Mouse (Mus musculus): ENCODE results near the gene Ank2. TPM values are rescaled to one million over a fixed set of nuclear protein-coding genes. Genes with fewer than 3 reads are reported as not detected.
"Not testable (repeated sequence)": the region's sequence is repeated elsewhere in the genome, so short reads cannot be mapped to it uniquely, and the experiment has no call there.

Ank2 gene
- polyA plus RNA-seq, 1 experiment from 2014 or later: 5.1 TPM

DNA sequence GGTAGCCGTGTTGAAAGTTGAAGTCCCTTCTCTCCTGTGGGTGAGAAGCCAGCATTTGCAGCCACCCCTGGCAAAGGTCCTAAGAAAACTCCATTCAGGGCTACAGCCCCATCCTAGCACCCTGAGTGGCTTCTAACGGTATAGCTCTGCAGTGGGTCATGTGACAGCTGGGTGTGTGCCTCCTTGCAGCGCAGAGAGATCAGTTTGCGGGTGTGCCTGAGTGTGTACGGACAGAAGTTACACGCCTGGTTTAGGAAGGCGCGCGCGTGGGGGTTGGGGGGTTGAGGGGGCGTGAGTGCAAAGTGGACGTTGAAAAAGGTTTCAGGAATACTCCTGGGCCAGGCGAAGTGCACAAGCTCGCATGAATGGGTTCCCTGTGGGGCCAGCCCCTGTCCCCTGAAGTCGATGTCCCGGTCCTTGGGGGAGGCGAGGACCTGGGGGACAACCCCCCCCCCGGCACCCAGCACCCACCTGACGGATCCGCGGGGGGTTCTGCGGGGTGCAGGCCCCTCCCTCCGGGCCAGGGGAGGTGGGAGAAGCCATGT, 881 bp downstream of the Ank2 start:
- Histone ChIP-seq H3K27ac (ENCODE audit: low read depth) (no peak overlapping the region), H3K4me3 (ENCODE audit: low read depth, low read length) (peak overlapping the region; percentile 48), H3K9me3 (ENCODE audit: low read length) (no peaks in the 10 kb centered on the region), H3K9ac (replicated peaks) (0 out of 2 replicates have a peak overlapping the region, but pooled peaks have one; percentile 30), H3K4me1 (ENCODE audit: insufficient read depth) (peaks cover 13% of the 10 kb centered on the region), H3K27me3 (ENCODE audit: insufficient read depth, low read length) (peaks cover 26% of the 10 kb centered on the region), H3K36me3 (replicated peaks; ENCODE audit: insufficient read depth, low read length) (no peaks in the 10 kb centered on the region), H3K4me2 (ENCODE audit: low read depth, low read length) (peak overlapping the region; percentile 87)
- TF ChIP-seq EP300 (IDR thresholded peaks at IDR 0.05; ENCODE audit: low read depth) (no peak), CTCF (IDR thresholded peaks at IDR 0.05; ENCODE audit: low read depth) (no peak)
- 1% methylated on average over 22 of the region's 23 CpGs for WGBS (ENCODE audit: insufficient replicate concordance)
- ATAC-seq: peak; percentile 76
- peak; percentile 26 for DNase-seq

DNA sequence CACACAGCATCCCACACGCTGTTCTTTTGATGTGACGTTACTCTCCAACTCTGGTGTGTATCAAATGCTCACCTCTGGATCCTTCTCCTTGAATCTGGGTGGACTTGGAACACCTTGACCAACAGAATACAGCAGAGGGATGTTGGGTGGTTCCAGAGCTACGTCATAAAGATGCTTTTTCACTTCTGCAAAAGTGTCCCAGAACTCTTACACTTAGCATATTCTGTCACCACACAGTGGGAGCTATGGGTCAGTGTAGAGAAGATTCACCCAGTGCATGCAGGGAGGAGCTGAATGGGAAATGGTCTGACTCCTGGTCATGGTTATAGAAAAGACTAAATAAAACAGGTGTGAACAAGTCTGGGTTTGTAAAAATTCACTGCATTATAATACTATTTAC, 6.5 kb downstream of the Ank2 start:
- Histone ChIP-seq H3K27ac (ENCODE audit: low read depth) (no peak overlapping the region), H3K36me3 (replicated peaks; ENCODE audit: insufficient read depth, low read length) (no peaks in the 10 kb centered on the region), H3K4me3 (ENCODE audit: low read depth, low read length) (no peak overlapping the region), H3K27me3 (ENCODE audit: insufficient read depth, low read length) (peaks cover 1% of the 10 kb centered on the region), H3K9ac (replicated peaks) (no peak overlapping the region), H3K4me1 (ENCODE audit: insufficient read depth) (no peaks in the 10 kb centered on the region), H3K9me3 (ENCODE audit: low read length) (no peaks in the 10 kb centered on the region), H3K4me2 (ENCODE audit: low read depth, low read length) (no peak overlapping the region)
- DNase-seq: no peak
- no peak for TF ChIP-seq CTCF (IDR thresholded peaks at IDR 0.05; ENCODE audit: low read depth)
- 72% methylated on average over 3 of the region's 3 CpGs for WGBS (ENCODE audit: insufficient replicate concordance)
- ATAC-seq: no peak

DNA sequence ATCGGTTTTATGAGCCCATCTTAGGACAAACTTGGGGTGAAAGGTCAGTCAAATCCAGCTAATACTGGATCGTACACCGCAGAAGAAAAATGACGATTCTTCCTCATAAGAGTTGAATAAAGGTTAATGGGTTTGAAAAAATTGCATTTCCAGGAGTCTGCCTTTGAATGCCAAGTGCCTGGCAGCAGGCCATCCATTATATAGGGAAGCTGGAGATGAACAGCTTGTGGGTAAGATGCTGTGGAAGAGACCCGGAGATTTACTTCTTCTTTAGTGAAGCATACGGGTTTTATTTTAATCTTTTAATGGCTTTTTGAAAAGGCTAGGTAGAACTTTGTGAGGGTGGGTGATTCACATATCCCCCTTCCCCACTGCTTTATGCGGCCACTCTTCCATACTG, 11.8 kb downstream of the Ank2 start:
- H3K36me3 ChIP-seq (replicated peaks; ENCODE audit: insufficient read depth, low read length): no peaks in the 10 kb centered on the region
- no peak overlapping the region for H3K27ac ChIP-seq (ENCODE audit: low read depth)
- no peaks in the 10 kb centered on the region for H3K27me3 ChIP-seq (ENCODE audit: insufficient read depth, low read length)
- DNase-seq (no peak), ATAC-seq (no peak)
- H3K4me3 ChIP-seq (ENCODE audit: low read depth, low read length): no peak overlapping the region
- no peaks in the 10 kb centered on the region for H3K4me1 ChIP-seq (ENCODE audit: insufficient read depth)
- H3K9me3 ChIP-seq (ENCODE audit: low read length): no peaks in the 10 kb centered on the region
- no peak for TF ChIP-seq EP300 (IDR thresholded peaks at IDR 0.05; ENCODE audit: low read depth)
- TF ChIP-seq CTCF (IDR thresholded peaks at IDR 0.05; ENCODE audit: low read depth): no peak
- H3K9ac ChIP-seq (replicated peaks): no peak overlapping the region
- no peak overlapping the region for H3K4me2 ChIP-seq (ENCODE audit: low read depth, low read length)
- 82% methylated on average over 7 of the region's 7 CpGs for WGBS (ENCODE audit: insufficient replicate concordance)

DNA sequence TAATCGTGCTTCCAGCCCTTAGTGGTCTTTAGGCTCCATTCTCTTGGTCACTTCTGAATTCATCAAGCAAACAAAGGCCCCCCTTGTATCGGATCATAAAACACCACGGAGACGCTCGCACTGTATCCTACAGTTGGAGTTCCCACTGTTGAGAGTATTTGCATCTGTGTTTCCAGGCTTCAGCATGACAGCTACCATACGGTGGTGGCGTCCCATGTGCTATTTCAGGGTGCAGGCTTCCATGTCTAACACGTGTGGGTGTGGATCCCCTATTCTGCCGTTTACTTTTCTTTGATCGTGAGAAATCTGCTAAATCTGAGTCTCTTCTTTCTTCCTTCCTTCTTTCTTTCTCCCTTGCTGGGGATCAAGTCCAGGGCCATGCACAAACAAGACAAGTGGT, 14.0 kb downstream of the Ank2 start:
- no peak overlapping the region for H3K4me3 ChIP-seq (ENCODE audit: low read depth, low read length)
- ATAC-seq: no peak
- H3K4me1 ChIP-seq (ENCODE audit: insufficient read depth): no peaks in the 10 kb centered on the region
- no peaks in the 10 kb centered on the region for H3K9me3 ChIP-seq (ENCODE audit: low read length)
- 82% methylated on average over 10 of the region's 10 CpGs for WGBS (ENCODE audit: insufficient replicate concordance)
- H3K9ac ChIP-seq (replicated peaks): no peak overlapping the region
- no peak for DNase-seq
- no peaks in the 10 kb centered on the region for H3K36me3 ChIP-seq (replicated peaks; ENCODE audit: insufficient read depth, low read length)
- TF ChIP-seq EP300 (IDR thresholded peaks at IDR 0.05; ENCODE audit: low read depth) (no peak), CTCF (IDR thresholded peaks at IDR 0.05; ENCODE audit: low read depth) (no peak)
- H3K4me2 ChIP-seq (ENCODE audit: low read depth, low read length): no peak overlapping the region
- no peaks in the 10 kb centered on the region for H3K27me3 ChIP-seq (ENCODE audit: insufficient read depth, low read length)
- H3K27ac ChIP-seq (ENCODE audit: low read depth): no peak overlapping the region

DNA sequence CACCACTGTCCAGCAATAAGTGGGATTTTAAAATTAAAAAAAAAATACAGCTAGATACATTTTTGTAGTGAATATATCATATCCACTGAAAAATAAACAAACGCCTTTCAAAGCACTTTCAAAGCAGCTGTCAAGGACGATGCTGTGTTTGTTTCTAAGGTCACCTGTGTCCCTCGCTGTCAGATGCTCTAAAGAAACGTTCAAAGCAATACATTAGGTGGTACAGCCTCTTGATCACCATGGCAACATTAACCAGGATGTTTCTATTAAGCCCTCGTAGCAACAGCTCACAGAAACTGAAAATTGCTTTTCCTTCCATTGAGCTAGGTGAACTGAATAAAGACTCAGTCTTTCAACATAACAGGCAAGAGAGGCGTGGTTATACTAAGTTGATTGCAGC, 17.5 kb downstream of the Ank2 start:
- no peak overlapping the region for H3K9ac ChIP-seq (replicated peaks)
- WGBS (ENCODE audit: insufficient replicate concordance): 70% methylated on average over 6 of the region's 6 CpGs

DNA sequence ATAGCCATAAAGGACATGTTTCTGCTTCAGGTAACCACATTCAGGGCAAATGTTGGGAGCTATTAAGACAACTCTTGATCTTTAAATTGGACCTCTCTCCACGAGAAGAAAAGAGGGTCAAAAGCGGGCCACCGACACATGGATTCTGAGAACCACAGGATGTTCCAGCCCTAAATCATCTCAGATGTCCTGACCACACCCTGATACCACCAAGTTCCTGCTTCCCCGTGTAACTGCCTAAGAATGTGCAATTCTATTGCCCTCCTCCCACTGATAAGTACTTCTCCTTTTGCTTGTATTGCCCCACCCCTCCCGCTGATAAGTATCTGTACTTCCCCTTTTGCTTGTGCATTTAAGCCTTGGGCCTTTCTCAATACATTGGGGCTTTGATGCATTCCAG, 18.8 kb downstream of the Ank2 start:
- H3K27me3 ChIP-seq (ENCODE audit: insufficient read depth, low read length); DNase-seq; ATAC-seq; H3K36me3 ChIP-seq (replicated peaks; ENCODE audit: insufficient read depth, low read length); H3K27ac ChIP-seq (ENCODE audit: low read depth); H3K4me2 ChIP-seq (ENCODE audit: low read depth, low read length); H3K9me3 ChIP-seq (ENCODE audit: low read length); H3K9ac ChIP-seq (replicated peaks); H3K4me3 ChIP-seq (ENCODE audit: low read depth, low read length); H3K4me1 ChIP-seq (ENCODE audit: insufficient read depth): not testable (repeated sequence)
- WGBS (ENCODE audit: insufficient replicate concordance): 31% methylated on average over 5 of the region's 5 CpGs

More for the DNA sequence above, 17.5 kb downstream of the Ank2 start:
- no peak overlapping the region for H3K4me2 ChIP-seq (ENCODE audit: low read depth, low read length)
- no peaks in the 10 kb centered on the region for H3K4me1 ChIP-seq (ENCODE audit: insufficient read depth)
- H3K27ac ChIP-seq (ENCODE audit: low read depth): no peak overlapping the region
- DNase-seq (no peak), ATAC-seq (no peak)
- H3K36me3 ChIP-seq (replicated peaks; ENCODE audit: insufficient read depth, low read length): no peaks in the 10 kb centered on the region
- H3K4me3 ChIP-seq (ENCODE audit: low read depth, low read length): no peak overlapping the region
- TF ChIP-seq EP300 (IDR thresholded peaks at IDR 0.05; ENCODE audit: low read depth) (no peak), CTCF (IDR thresholded peaks at IDR 0.05; ENCODE audit: low read depth) (no peak)
- no peaks in the 10 kb centered on the region for H3K9me3 ChIP-seq (ENCODE audit: low read length)
- no peaks in the 10 kb centered on the region for H3K27me3 ChIP-seq (ENCODE audit: insufficient read depth, low read length)

DNA sequence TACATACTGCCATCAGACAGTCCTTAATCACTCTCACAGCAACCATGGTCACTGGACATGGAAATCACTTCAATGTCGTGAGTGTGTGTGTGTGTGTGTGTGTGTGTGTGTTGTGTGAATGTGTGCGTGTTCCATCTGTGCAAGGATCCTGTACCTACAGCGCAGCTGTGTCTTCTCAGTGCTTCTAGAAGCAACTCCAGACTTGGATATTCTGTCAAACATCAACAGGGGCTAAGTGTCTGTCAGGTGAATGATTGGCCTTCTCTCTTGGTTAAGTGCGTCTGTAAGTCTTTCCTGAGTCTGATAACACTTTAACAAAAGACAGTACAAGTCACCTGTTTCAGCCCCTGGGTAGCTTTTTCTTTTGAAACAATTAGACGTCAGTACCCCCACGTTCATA, 25.0 kb downstream of the Ank2 start:
- no peaks in the 10 kb centered on the region for H3K4me1 ChIP-seq (ENCODE audit: insufficient read depth)
- no peak overlapping the region for H3K4me2 ChIP-seq (ENCODE audit: low read depth, low read length)
- H3K27ac ChIP-seq (ENCODE audit: low read depth): no peak overlapping the region
- no peaks in the 10 kb centered on the region for H3K27me3 ChIP-seq (ENCODE audit: insufficient read depth, low read length)
- H3K4me3 ChIP-seq (ENCODE audit: low read depth, low read length): no peak overlapping the region
- no peak overlapping the region for H3K9ac ChIP-seq (replicated peaks)
- DNase-seq (no peak), ATAC-seq (no peak)
- TF ChIP-seq EP300 (IDR thresholded peaks at IDR 0.05; ENCODE audit: low read depth): no peak
- no peak for TF ChIP-seq CTCF (IDR thresholded peaks at IDR 0.05; ENCODE audit: low read depth)
- WGBS (ENCODE audit: insufficient replicate concordance): 68% methylated on average over 6 of the region's 6 CpGs
- H3K9me3 ChIP-seq (ENCODE audit: low read length): no peaks in the 10 kb centered on the region
- H3K36me3 ChIP-seq (replicated peaks; ENCODE audit: insufficient read depth, low read length): no peaks in the 10 kb centered on the region

Measured in liver, postnatal 0 days (tissue).